Mouse (Mus musculus) spleen, adult 2 months (tissue): ENCODE data around the gene Immp2l.

Experiments
- CTCF ChIP-seq: fragments of 200-500 bp; IDR thresholded peaks from 2 replicates; pipeline ENCODE4 v1.5.1; 2011; ENCODE audit warnings: mild to moderate bottlenecking, inconsistent platforms; ENCODE audit not compliant: insufficient read depth, insufficient read length, insufficient replicate concordance; ENCODE audit errors: extremely low read depth
- POLR2A ChIP-seq: fragments of 200-500 bp; IDR thresholded peaks from 2 replicates; pipeline ENCODE4 v1.6.1; 2011; ENCODE audit warnings: low read depth, low read length, inconsistent platforms

DNA sequence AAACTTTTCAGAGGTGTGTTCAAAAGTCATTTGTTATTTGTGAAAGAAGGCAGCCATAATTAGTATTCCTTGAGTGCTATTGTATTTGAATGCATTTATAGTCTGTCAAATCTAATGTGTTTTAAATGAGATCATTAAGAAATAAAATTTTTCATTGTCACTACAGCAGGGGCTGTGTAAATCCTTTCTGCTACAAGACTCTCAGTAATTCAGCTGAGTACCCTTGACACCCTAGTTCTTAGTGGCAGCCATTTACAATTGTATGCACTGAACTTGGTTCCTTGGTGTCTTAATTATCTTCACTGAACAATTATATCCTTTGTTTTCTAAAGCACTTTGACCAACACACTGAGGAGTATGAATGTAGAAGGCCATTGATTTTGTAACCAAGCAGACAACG is 146.2 kb downstream of the Immp2l start:
- no peak for TF ChIP-seq CTCF
- no peak for TF ChIP-seq POLR2A
